Mouse (Mus musculus): ENCODE measurements around the gene Msi1.

DNA sequence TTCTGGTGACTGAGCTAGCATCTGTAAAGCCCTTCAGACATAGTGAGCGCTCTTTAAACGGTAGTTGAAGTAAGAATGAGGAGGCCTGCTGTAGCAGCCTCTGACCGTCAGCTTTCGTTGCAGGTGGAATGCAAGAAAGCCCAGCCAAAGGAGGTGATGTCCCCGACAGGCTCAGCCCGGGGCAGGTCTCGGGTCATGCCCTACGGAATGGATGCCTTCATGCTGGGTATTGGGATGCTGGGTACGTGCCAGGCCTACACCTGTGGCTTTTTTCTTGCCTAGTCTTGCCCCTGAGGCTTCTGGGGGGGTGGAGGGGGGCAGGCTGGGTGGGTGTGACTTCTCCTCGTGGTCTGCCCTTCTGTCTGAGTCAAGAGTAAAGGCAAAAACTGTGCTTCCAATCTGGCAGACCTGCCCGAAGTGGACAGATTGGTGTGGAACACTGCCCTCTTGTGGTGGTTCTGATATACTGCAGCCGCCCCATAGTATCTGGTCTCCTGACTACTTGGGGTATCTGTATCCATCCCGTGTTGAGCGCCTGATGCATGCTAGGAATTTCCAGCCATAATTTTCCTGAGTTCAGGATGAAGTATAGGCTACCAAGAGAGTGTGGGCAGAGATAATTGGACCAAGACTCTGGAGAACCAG, 11.9 kb downstream of the Msi1 start:
- TF ChIP-seq CTCF (IDR thresholded peaks at IDR 0.05; ENCODE audit: borderline replicate concordance, insufficient read depth, low read depth, low read length) = peak; percentile 89
- no peak for TF ChIP-seq POLR2A (IDR thresholded peaks at IDR 0.05; ENCODE audit: borderline replicate concordance, insufficient read depth, low read length)

Data from cerebellum, adult 2 months (tissue).